Mouse (Mus musculus): Measurements from ENCODE around the gene Snapin.

The Snapin gene

GRCm38 (mm10) chr3:90454931-90455330 lies 35.9 kb downstream of the Snapin start:
- DNase-seq (ENCODE audit: low spot score): no peak

- no peak for DNase-seq (ENCODE audit: low spot score)
These were observed 39.3 kb downstream of the Snapin start for GRCm38 (mm10) chr3:90451396-90452095.

GRCm38 (mm10) chr3:90450874-90451273 lies 40.0 kb downstream of the Snapin start:
- no peak for DNase-seq (ENCODE audit: low spot score)

GRCm38 (mm10) chr3:90448626-90449025 lies 42.2 kb downstream of the Snapin start:
- DNase-seq (ENCODE audit: low spot score): no peak

GRCm38 (mm10) chr3:90447123-90447494 lies 43.7 kb downstream of the Snapin start:
- no peak for DNase-seq (ENCODE audit: low spot score)

- no peak for DNase-seq (ENCODE audit: low spot score)
These were observed 44.3 kb downstream of the Snapin start for GRCm38 (mm10) chr3:90446389-90447122.

GRCm38 (mm10) chr3:90445417-90446200 lies 45.2 kb downstream of the Snapin start:
- DNase-seq (ENCODE audit: low spot score): no peak

- DNase-seq (ENCODE audit: low spot score): no peak
These were observed 46.9 kb downstream of the Snapin start for GRCm38 (mm10) chr3:90443977-90444376.

GRCm38 (mm10) chr3:90440756-90441155 lies 50.1 kb downstream of the Snapin start:
- DNase-seq (ENCODE audit: low spot score): no peak

Data from c-Kit-positive CD71-positive TER-119-positive erythroid progenitor cells, embryonic 14.5 days (primary cell).